Mouse (Mus musculus): ENCODE data around the gene Npas1. TPM values are rescaled to one million over a fixed set of nuclear protein-coding genes. Genes with fewer than 3 reads are reported as not detected.

Gene Npas1
- total RNA-seq (2021): 10 to 100 TPM; 20.8 to 23.8 TPM
- long read RNA-seq, transcript Npas1-201 (12 exons, 2,091 nt): major isoform, 26 of 52 reads
- long read RNA-seq, partial matches to known transcripts: 6 of 52 reads
- long read RNA-seq, other reads (novel, unspliced or antisense): 16 of 52 reads

GRCm38 (mm10) chr7:16477628-16478027, at the start of gene Npas1:
Gene Npas1 (minus strand): TSS chr7:16477728.
- no peak for DNase-seq (ENCODE audit: low spot score in 2 of 2)

GRCm38 (mm10) chr7:16525995-16526394, 48.5 kb upstream of the Npas1 start:
- no peak for DNase-seq (ENCODE audit: low spot score in 2 of 2)

DNA sequence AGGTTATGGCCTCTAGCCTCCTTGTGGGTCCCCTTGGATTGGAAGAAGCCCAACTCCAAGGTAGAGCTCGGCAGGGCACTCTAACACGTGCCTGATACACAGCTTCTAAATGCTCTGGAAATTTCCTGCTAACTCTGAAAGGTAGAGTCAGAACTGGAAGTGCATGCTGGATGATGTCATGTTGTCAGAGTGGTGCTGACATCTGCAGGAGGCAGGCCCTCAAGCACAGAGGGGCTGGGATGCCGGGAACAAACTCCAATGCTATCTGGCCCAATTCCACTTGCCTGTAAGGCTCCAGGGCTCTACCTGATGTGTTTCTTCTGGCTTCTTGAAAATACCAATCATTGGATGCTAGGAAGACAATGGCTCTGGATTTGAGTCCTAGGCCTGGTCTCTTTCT, 47.9 kb upstream of the Npas1 start:
- no peak for DNase-seq (ENCODE audit: low spot score in 2 of 2)

DNA sequence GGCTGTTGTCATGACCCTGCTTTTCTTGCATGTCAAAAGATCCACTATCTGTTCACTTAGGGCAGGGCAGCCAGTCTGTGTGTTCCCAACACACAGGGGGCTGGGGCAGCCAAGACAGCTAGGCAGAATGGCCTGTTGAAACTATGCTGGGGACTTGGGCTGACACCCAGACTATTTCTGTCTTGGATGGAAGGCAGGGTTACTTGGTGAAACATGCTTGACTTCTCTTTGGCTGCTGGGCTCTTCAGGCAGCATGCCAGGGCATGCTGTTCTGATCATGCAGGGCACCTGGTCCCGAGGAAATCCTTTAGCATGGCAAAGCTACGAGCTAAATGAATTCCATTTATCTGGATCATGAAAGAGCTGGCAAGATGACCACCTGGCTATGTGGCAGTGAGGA, 46.8 kb upstream of the Npas1 start:
- DNase-seq (ENCODE audit: low spot score in 2 of 2): no peak

DNA sequence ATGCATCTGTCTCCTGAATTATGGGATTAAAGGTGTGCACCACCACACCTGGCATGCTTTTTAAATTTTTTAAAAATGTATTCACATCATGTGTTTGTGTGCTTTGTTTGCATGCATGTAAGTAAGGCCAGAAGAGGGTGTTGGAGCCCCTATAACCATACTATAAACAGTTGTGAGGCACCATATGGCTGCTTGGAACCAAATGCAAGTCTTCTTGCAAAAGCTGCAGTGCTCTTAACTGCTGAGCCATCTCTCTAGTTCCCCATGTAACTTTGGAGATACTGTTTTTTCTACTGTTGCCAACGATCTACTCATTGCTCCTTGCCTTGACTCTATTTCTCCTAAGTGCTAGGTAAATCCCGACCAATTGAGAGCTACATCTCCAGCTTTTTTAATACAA, 41.8 kb upstream of the Npas1 start:
- DNase-seq (ENCODE audit: low spot score in 2 of 2): no peak

DNA sequence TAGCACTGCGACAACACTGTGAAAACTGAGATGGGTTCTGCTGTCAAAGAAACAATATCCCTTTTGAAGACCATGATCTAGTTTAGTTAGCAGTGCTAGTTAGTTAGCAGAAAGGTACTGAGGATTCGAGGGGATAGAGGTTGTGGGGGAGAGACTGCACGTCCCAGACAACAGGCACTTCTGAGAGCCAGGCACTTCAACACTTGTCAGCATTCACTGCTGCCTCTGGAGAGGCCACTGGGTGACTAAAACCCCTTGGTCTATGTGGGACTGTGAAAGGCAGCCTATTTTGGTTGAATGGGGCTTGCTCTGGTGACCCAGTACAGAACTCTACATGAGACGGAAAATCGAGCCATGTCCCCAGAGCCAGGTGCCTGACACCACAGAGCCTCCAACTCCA, 39.7 kb upstream of the Npas1 start:
- no peak for DNase-seq (ENCODE audit: low spot score in 2 of 2)

- peak; percentile 48 to 52 for DNase-seq (ENCODE audit: low spot score in 2 of 2)
Measured at GRCm38 (mm10) chr7:16507284-16507683, 29.8 kb upstream of the Npas1 start.

GRCm38 (mm10) chr7:16505226-16505593, 27.7 kb upstream of the Npas1 start:
- DNase-seq (ENCODE audit: low spot score in 2 of 2): no peak

DNA sequence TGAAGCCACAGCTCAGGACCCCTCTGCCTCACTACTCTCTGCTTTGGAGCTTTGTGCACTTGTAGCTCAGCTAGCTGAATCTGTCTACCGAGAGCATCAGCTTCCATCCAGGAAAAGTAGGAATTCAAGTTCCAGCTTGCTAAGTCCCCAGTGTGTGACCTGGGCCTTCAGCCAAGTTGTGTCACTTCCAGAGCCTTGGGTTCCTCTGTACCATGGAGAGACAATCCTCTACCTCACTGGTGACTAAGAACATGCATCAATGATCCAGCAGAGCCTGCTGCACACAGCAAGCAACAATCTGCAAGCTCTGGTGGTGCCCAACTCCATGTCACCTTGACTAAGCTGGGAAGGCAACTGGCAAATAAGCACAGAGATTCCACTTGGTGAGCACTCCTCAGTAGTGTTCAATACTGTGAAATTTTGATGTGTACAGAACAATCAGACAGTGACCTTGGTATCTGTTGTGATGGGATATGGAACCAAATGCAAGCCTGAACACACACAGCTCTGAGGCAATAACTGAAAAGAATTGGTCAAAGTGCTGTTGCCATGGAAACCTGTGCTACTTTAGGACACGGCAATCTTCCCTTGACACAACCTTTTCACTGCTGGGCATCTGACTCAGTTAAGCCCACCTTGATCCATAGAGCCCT, 27.2 kb upstream of the Npas1 start:
- no peak for DNase-seq (ENCODE audit: low spot score in 2 of 2)

DNA sequence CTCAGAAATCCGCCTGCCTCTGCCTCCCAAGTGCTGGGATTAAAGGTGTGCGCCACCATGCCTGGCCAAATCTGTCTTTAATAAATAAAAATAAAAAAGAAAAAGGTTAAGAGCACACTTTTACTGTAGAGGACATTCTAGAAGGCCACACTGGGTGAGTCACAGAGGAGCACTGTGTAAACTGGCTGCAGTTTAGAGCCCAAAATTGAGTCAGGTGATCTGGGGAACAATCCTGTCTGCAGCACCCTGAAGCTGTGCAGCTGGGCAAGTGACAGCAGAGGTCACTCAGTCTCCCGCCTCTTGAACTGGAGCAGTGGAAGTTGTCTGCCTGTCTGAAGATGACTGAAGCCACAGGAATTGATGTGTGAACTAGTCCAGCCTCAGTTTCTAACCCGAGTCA, 24.0 kb upstream of the Npas1 start:
- no peak for DNase-seq (ENCODE audit: low spot score in 2 of 2)

DNA sequence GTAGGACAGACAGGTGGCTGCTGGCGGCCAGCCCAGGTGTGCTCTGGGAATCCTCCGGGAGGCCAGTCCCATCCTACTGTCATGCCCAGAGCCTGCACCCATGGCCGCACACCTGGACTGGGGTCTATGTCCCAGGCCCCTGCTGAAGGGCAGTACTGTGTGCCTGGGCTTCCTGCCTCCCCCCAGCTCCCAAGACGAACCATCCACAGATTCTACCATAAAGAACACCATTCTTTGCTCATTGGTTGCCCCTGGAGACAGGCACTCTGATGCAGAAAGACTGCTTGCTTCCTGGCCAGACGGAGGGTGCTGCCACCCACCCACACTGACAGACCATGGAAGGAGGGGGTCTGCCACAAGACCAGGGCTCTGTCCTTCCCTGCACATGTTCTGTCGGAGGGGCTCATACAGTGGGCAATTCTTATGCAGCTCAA, 22.2 kb upstream of the Npas1 start:
- DNase-seq (ENCODE audit: low spot score in 2 of 2): peak in 1 of 2 experiments; percentile 21

DNA sequence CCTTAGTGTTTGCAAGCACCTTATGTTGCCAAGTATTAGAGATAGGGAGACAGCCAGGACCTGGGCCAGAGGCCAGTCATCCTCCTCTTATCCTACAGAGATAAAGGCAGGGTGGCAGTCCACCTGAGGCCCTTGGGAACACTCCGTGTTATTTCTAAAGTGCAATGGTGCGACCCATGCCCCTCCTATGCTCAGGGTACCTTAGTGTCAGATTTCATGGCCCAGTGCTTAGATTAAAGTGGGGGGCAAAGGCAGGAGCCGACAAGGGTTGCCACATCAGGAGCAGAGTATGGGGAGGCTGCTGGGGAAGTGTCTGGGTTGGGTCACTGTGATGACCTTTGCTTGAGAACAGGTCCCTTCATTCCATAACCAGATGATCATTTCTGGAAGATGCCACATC, 18.7 kb upstream of the Npas1 start:
- no peak for DNase-seq (ENCODE audit: low spot score in 2 of 2)

- peak; percentile 69 to 70 for DNase-seq (ENCODE audit: low spot score in 2 of 2)
Measured at GRCm38 (mm10) chr7:16493361-16493760, 15.8 kb upstream of the Npas1 start.

- DNase-seq (ENCODE audit: low spot score in 2 of 2): no peak
Measured at GRCm38 (mm10) chr7:16492211-16492610, 14.7 kb upstream of the Npas1 start.

DNA sequence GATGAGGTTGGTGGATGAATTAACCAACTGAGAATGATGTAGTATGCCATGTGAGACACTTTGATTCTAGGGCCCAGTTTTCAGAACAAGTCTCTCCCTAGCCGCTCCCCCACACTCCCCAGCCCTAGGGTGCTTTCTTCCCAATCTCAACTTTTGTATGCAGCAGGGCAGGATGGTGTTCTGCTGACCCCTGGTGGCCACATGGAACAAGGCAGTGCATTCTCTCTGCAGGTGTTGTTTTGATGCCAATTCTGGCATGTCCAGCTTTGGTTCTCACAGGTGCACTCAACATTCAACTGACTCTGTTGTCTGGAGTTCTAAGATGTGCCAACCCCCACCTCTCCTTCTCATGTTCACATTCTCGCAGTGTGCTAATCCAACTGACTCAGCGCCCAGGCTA, 14.2 kb upstream of the Npas1 start:
- DNase-seq (ENCODE audit: low spot score in 2 of 2): peak; percentile 66 to 77

GRCm38 (mm10) chr7:16489948-16490347, 12.4 kb upstream of the Npas1 start:
- DNase-seq (ENCODE audit: low spot score in 2 of 2): peak; percentile 38 to 63

DNA sequence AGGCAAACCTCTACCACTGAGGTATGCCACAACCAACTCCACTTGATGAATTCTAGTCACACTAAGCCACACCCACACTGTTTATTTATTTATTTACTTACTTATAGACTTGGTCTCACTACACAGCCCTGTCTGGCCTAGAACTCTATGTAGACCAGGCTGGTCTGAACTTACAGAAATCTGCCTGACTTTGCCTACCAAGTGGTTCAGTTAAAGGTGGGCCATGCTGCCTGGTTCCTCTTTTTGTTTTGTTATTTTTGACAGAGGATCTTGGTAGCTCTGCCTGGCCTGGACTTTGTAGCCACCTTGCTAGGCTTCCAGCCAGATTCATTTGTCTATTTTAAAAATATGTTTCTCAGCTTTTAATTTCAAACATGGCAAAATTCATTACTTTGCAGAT, 11.3 kb upstream of the Npas1 start:
- no peak for DNase-seq (ENCODE audit: low spot score in 2 of 2)

GRCm38 (mm10) chr7:16476600-16476989, 933 bp downstream of the Npas1 start:
- DNase-seq (ENCODE audit: low spot score in 2 of 2): no peak

GRCm38 (mm10) chr7:16475764-16476599, 1.5 kb downstream of the Npas1 start:
- no peak for DNase-seq (ENCODE audit: low spot score in 2 of 2)

DNA sequence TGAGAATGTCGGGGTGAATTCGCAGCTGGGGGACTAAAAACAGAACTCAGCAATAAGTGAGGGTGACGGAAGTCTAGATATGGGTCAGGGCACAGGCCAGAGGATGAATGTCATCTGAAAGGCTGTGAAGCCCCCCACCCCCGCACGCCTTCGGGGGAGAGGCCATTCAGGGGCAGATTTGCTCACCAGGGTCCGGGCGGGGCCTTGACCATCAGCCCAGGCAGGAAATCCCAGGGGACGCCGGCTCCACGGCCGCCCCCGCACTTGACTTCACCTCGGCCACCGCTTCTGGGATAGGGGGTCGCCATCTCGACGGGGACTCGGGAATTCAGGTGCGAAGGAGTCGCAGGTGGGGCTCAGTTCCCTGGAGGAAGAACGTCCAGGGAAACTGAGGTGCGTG, 2.2 kb downstream of the Npas1 start:
- no peak for DNase-seq (ENCODE audit: low spot score in 2 of 2)

- no peak for DNase-seq (ENCODE audit: low spot score in 2 of 2)
Measured at GRCm38 (mm10) chr7:16474445-16474844, 3.1 kb downstream of the Npas1 start.

- DNase-seq (ENCODE audit: low spot score in 2 of 2): no peak
Measured at GRCm38 (mm10) chr7:16473847-16474246, 3.7 kb downstream of the Npas1 start.

All from layer of hippocampus, postnatal 10 days (tissue).